Mouse (Mus musculus) liver, adult 2 months (tissue): ENCODE measurements at regions not wholly inside any gene's neighbourhood (a gene's known extent, or its start where the extent isn't known, plus 50 kb on each side); places are given as distances from the start of the nearest gene placed in this dataset.

Source experiments
- DNase-seq: peaks from one replicate; pipeline ENCODE4 v3.0.0-alpha.2; 2011; ENCODE audit warnings: low read depth, low spot score; ENCODE audit errors: extremely low read depth
- H3K27ac ChIP-seq: fragments of 200-500 bp; replicated peaks from 2 replicates; pipeline ENCODE4 v1.5.1; 2012; ENCODE audit warnings: low read depth, mild to moderate bottlenecking, control low read depth, inconsistent platforms, low read length; ENCODE audit not compliant: insufficient read depth
- H3K27me3 ChIP-seq: fragments of 200-500 bp; 2 replicates; pipeline ENCODE4 v1.6.1; 2012; ENCODE audit warnings: mild to moderate bottlenecking, moderate library complexity, low read length, inconsistent platforms; ENCODE audit not compliant: control insufficient read depth, insufficient read depth
- H3K36me3 ChIP-seq: fragments of 200-500 bp; 2 replicates; pipeline ENCODE4 v1.6.1; 2012; ENCODE audit warnings: low read length, inconsistent platforms; ENCODE audit not compliant: control insufficient read depth, insufficient read depth
- H3K4me1 ChIP-seq: fragments of 200-500 bp; 2 replicates; pipeline ENCODE4 v1.6.1; 2011; ENCODE audit warnings: low read length; ENCODE audit not compliant: control insufficient read depth, insufficient read depth
- H3K4me3 ChIP-seq: fragments of 200-500 bp; 2 replicates; pipeline ENCODE4 v1.5.1; 2011; ENCODE audit warnings: low read depth, mild to moderate bottlenecking, control low read depth, low read length, moderate library complexity; ENCODE audit not compliant: insufficient read depth
- H3K79me2 ChIP-seq: fragments of 200-500 bp; 2 replicates; pipeline ENCODE4 v1.6.1; 2012; ENCODE audit warnings: inconsistent platforms, mild to moderate bottlenecking, low read length, moderate library complexity; ENCODE audit not compliant: control insufficient read depth, insufficient read depth
- H3K9ac ChIP-seq: fragments of 200-500 bp; 2 replicates; pipeline ENCODE4 v1.6.1; 2012; ENCODE audit warnings: low read depth, mild to moderate bottlenecking, control low read depth, inconsistent platforms, low read length
- CTCF ChIP-seq: fragments of 200-500 bp; IDR thresholded peaks from 2 replicates; pipeline ENCODE4 v1.5.1; 2011; ENCODE audit warnings: low read depth, low read length, control low read depth
- POLR2A ChIP-seq: fragments of 200-500 bp; IDR thresholded peaks from 2 replicates; pipeline ENCODE4 v1.6.1; 2011; ENCODE audit warnings: low read length, control low read depth; ENCODE audit not compliant: insufficient read depth; ENCODE audit errors: extremely low read depth
- WGBS: fragments of 180-500 bp; shearing (Covaris S2); methylation state at CpG from one replicate; pipeline ENCODE4 v1.1.7; 2018; 5-methylcytosine and 5-hydroxymethylcytosine counted together

GRCm38 (mm10) chr3:70422669-70423068, 415.3 kb downstream of the Otol1 start:
- Histone ChIP-seq H3K36me3 (no peaks in the 10 kb centered on the region), H3K27ac (no peak overlapping the region), H3K4me1 (no peaks in the 10 kb centered on the region), H3K4me3 (no peak overlapping the region), H3K79me2 (no peaks in the 10 kb centered on the region), H3K27me3 (no peaks in the 10 kb centered on the region), H3K9ac (no peak overlapping the region)
- TF ChIP-seq POLR2A (no peak), CTCF (no peak)
- no peak for DNase-seq
- WGBS, result 62% methylated on average over 3 of the region's 3 CpGs

- TF ChIP-seq CTCF, result no peak
- no peak for TF ChIP-seq POLR2A
- no peaks in the 10 kb centered on the region for H3K27me3 ChIP-seq
- H3K27ac ChIP-seq, result no peak overlapping the region
- no peaks in the 10 kb centered on the region for H3K79me2 ChIP-seq
- H3K4me1 ChIP-seq, result no peaks in the 10 kb centered on the region
- H3K4me3 ChIP-seq, result no peak overlapping the region
- no peaks in the 10 kb centered on the region for H3K36me3 ChIP-seq
- DNase-seq, result no peak
- no peak overlapping the region for H3K9ac ChIP-seq
- WGBS, result 66% methylated on average over 4 of the region's 4 CpGs
Measured at GRCm38 (mm10) chr3:70436671-70437070, 429.3 kb downstream of the Otol1 start.

GRCm38 (mm10) chr3:70457181-70457847, 449.9 kb downstream of the Otol1 start:
- H3K4me1 ChIP-seq, result no peaks in the 10 kb centered on the region
- H3K79me2 ChIP-seq, result no peaks in the 10 kb centered on the region
- H3K9ac ChIP-seq, result no peak overlapping the region
- no peaks in the 10 kb centered on the region for H3K27me3 ChIP-seq
- TF ChIP-seq CTCF, result no peak
- TF ChIP-seq POLR2A, result no peak
- DNase-seq, result no peak
- 40% methylated on average over 2 of the region's 2 CpGs for WGBS
- H3K36me3 ChIP-seq, result no peaks in the 10 kb centered on the region
- H3K27ac ChIP-seq, result no peak overlapping the region
- no peak overlapping the region for H3K4me3 ChIP-seq

- 51% methylated on average over 2 of the region's 2 CpGs for WGBS
- no peak for TF ChIP-seq CTCF
- TF ChIP-seq POLR2A, result no peak
- Histone ChIP-seq H3K27ac (no peak overlapping the region), H3K79me2 (no peaks in the 10 kb centered on the region), H3K36me3 (no peaks in the 10 kb centered on the region), H3K4me3 (no peak overlapping the region), H3K4me1 (no peaks in the 10 kb centered on the region), H3K9ac (no peak overlapping the region), H3K27me3 (no peaks in the 10 kb centered on the region)
- no peak for DNase-seq
Measured at GRCm38 (mm10) chr3:70460811-70461210, 453.4 kb downstream of the Otol1 start.

GRCm38 (mm10) chr3:70463221-70463620, 455.8 kb downstream of the Otol1 start:
- H3K27me3 ChIP-seq, result no peaks in the 10 kb centered on the region
- H3K27ac ChIP-seq, result no peak overlapping the region
- H3K36me3 ChIP-seq, result no peaks in the 10 kb centered on the region
- H3K79me2 ChIP-seq, result no peaks in the 10 kb centered on the region
- H3K4me3 ChIP-seq, result no peak overlapping the region
- H3K4me1 ChIP-seq, result no peaks in the 10 kb centered on the region
- DNase-seq, result no peak
- H3K9ac ChIP-seq, result no peak overlapping the region
- TF ChIP-seq CTCF, result no peak
- no peak for TF ChIP-seq POLR2A

- Histone ChIP-seq H3K9ac (no peak overlapping the region), H3K27ac (no peak overlapping the region), H3K4me3 (no peak overlapping the region), H3K27me3 (no peaks in the 10 kb centered on the region), H3K4me1 (no peaks in the 10 kb centered on the region), H3K36me3 (no peaks in the 10 kb centered on the region), H3K79me2 (no peaks in the 10 kb centered on the region)
- peak; percentile 29 for TF ChIP-seq CTCF
- no peak for TF ChIP-seq POLR2A
- WGBS, result 45% methylated on average over 9 of the region's 9 CpGs
- no peak for DNase-seq
Measured at GRCm38 (mm10) chr3:70482521-70482920, 475.1 kb downstream of the Otol1 start.
